Mouse (Mus musculus) liver, embryonic 15.5 days (tissue): Measurements from ENCODE around the gene Oprm1. TPM values are rescaled to one million over a fixed set of nuclear protein-coding genes. Genes with fewer than 3 reads are reported as not detected.

Experiments used
- ATAC-seq: fragments of 200-750 bp; cut with Nextera tagmentation; 2 replicates; pipeline ENCODE4 v1.8.0; 2017; ENCODE audit warnings: moderate number of reproducible peaks, mild to moderate bottlenecking, moderate library complexity; ENCODE audit not compliant: insufficient read depth
- H3K27ac ChIP-seq: fragments of 300-500 bp; sonication (generic); replicated peaks from 2 replicates; pipeline ENCODE4 v1.5.1; 2015; ENCODE audit warnings: mild to moderate bottlenecking, inconsistent platforms
- H3K27me3 ChIP-seq: fragments of 300-500 bp; sonication (generic); 2 replicates; pipeline ENCODE4 v1.6.1; 2015; ENCODE audit warnings: mild to moderate bottlenecking, inconsistent platforms
- H3K36me3 ChIP-seq: fragments of 300-500 bp; sonication (generic); replicated peaks from 2 replicates; pipeline ENCODE4 v1.6.1; 2015; ENCODE audit warnings: moderate library complexity, mild to moderate bottlenecking, inconsistent platforms
- H3K4me1 ChIP-seq: fragments of 300-500 bp; sonication (generic); replicated peaks from 2 replicates; pipeline ENCODE4 v1.6.1; 2015; ENCODE audit warnings: inconsistent platforms
- H3K4me2 ChIP-seq: fragments of 300-500 bp; sonication (generic); 2 replicates; pipeline ENCODE4 v1.6.1; 2015; ENCODE audit warnings: moderate library complexity, mild to moderate bottlenecking, inconsistent platforms
- H3K4me3 ChIP-seq: fragments of 300-500 bp; sonication (generic); replicated peaks from 2 replicates; pipeline ENCODE4 v1.5.1; 2015; ENCODE audit warnings: mild to moderate bottlenecking, inconsistent platforms
- H3K9ac ChIP-seq: fragments of 300-500 bp; sonication (generic); 2 replicates; pipeline ENCODE4 v1.6.1; 2015; ENCODE audit warnings: moderate library complexity, mild to moderate bottlenecking, inconsistent platforms
- H3K9me3 ChIP-seq: fragments of 300-500 bp; sonication (generic); replicated peaks from 2 replicates; pipeline ENCODE4 v1.6.1; 2016; ENCODE audit warnings: inconsistent platforms
- WGBS: fragments of 180-500 bp; shearing (Covaris S2); methylation state at CpG from one replicate; pipeline ENCODE4 v1.1.7; 2015; ENCODE audit warnings: mixed read lengths; ENCODE audit not compliant: insufficient replicate concordance; 5-methylcytosine and 5-hydroxymethylcytosine counted together
- polyA plus RNA-seq: library from polyadenylated mRNA; unstranded; fragments of >200 nt; fragmentation: Nextera tagmentation; extraction: Ambion mirVana; gene quantifications from 2 replicates; pipeline ENCODE4 v1.2.1, GENCODE M21; 2015

Gene Oprm1
- polyA plus RNA-seq, 1 experiment from 2014 or later, result not detected

DNA sequence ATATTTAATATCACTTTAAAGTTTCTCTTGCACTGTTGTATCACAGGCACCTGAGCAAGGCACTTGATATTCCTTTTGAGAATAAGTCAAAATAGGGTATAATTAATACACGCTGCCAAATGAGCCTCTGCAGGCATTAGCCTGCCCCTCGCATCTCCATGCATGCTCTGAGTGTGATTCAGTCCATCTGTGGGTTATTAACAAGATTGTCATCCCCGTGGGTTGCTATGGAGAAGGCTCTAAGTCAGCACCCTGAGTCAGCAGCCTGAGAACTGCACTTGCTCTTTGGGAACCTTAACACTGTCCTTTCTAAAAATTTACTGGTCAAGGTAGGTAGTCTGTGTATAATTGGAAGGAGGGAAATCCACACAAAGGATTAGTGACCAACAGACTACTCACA, 176.5 kb downstream of the Oprm1 start:
- no peaks in the 10 kb centered on the region for H3K36me3 ChIP-seq
- H3K27ac ChIP-seq, result no peak overlapping the region
- WGBS, result 41% methylated on average over 3 of the region's 3 CpGs
- no peaks in the 10 kb centered on the region for H3K9me3 ChIP-seq
- no peaks in the 10 kb centered on the region for H3K4me1 ChIP-seq
- no peak overlapping the region for H3K9ac ChIP-seq
- no peak overlapping the region for H3K4me2 ChIP-seq
- H3K27me3 ChIP-seq, result no peaks in the 10 kb centered on the region
- no peak overlapping the region for H3K4me3 ChIP-seq
- no peak for ATAC-seq

DNA sequence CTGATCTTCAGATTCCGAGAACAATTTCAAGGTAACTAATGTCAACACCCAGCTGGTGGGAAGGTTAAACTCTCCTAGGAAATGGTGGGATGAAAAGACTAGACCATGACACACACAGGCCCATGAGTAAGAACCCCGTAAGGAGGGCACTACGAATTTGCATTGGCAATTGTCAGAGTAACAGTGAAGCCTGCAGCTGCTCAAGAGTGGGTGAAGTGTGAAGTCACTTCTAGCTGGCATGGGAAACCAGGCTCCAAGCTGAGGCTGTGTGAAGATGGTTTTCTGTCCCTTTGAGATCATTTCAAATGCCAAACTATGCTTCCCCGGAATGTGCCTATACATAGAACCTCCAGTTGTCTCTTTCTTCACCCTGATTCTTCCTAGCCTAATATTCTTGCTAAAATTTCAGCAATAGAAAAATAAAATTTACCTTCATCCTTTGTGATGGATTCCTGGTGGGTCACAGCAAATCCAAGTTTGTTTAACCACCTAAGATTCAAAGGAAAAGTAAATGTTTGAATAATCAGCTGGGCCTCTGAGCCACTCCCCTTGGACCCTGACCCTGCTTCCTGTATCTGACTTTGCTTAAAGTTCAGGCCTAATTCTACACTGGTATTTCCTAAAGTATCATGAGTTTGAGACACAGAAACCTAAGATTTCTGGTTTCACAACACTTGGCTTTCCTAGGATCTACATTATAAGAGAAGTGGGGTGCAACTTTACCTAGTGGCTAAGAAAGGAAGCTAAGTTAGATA, 178.5 kb downstream of the Oprm1 start:
- H3K4me1 ChIP-seq, result no peaks in the 10 kb centered on the region
- H3K9ac ChIP-seq, result no peak overlapping the region
- H3K36me3 ChIP-seq, result no peaks in the 10 kb centered on the region
- no peak overlapping the region for H3K4me3 ChIP-seq
- 58% methylated on average over 4 of the region's 4 CpGs for WGBS
- ATAC-seq, result no peak
- no peaks in the 10 kb centered on the region for H3K9me3 ChIP-seq
- H3K27ac ChIP-seq, result no peak overlapping the region
- H3K4me2 ChIP-seq, result no peak overlapping the region
- no peaks in the 10 kb centered on the region for H3K27me3 ChIP-seq

DNA sequence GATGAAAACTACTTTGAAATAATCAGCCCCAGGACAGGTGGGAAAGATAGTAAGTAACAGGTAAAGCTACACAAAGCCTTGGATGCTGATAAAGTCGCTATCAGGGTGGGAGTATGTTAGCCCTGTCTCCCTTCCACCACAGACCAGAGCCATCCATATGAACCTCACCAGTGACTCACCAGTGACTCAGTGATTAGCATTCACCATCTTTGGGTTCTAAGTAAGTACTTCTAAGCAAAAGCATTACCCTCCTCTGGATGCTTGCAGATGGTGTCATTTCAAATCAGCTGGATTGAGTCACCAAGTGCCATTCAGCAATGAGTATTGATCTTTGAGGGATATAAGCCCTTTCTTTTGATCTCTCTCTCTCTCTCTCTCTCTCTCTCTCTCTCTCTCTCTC, 194.8 kb downstream of the Oprm1 start:
- H3K4me3 ChIP-seq, result no peak overlapping the region
- H3K4me1 ChIP-seq, result no peaks in the 10 kb centered on the region
- no peaks in the 10 kb centered on the region for H3K27me3 ChIP-seq
- H3K36me3 ChIP-seq, result no peaks in the 10 kb centered on the region
- ATAC-seq, result no peak
- H3K4me2 ChIP-seq, result no peak overlapping the region
- no peaks in the 10 kb centered on the region for H3K9me3 ChIP-seq
- 50% methylated on average over 1 of the region's 1 CpGs for WGBS
- no peak overlapping the region for H3K9ac ChIP-seq
- H3K27ac ChIP-seq, result no peak overlapping the region

DNA sequence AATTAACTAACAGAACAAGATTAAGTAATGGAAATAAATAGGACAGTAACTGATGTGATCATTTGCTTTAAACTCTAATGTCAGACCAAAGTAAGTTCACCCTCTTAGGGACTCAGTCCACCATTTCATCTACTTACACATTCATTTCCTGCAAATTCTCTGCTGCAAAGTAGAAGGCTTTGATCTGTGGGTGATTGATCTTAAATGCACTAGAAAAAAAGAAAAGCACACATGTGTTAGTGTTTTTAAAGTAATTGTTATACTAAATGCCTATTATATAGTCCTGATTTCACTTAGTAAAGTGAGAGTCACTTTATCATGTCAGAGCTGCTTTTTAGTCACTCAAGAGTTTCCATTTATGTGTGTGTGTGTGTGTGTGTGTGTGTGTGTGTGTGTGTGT, 196.2 kb downstream of the Oprm1 start:
- Histone ChIP-seq H3K27ac (no peak overlapping the region), H3K9me3 (no peaks in the 10 kb centered on the region), H3K27me3 (no peaks in the 10 kb centered on the region), H3K36me3 (no peaks in the 10 kb centered on the region), H3K4me1 (no peaks in the 10 kb centered on the region), H3K9ac (no peak overlapping the region), H3K4me2 (no peak overlapping the region), H3K4me3 (no peak overlapping the region)
- no peak for ATAC-seq

DNA sequence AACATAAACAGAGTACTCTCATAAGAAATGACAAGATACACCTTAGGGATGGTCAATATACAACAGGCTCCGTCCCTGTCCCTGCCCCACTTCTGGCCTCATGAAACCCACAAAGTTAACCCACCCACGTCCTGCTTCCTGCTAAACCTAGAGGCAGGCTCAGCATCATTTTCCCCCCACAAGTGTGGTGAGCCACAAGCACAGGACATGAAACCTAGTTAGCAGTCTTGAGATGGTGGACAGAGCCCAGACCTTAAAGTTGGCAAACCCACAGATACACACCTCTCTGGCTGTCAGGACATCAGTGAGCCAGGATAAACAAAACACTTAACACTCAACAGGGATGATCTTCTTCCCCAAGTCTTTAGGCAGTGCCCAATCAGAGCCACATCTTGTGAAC, 198.1 kb downstream of the Oprm1 start:
- Histone ChIP-seq H3K4me2 (no peak overlapping the region), H3K9ac (no peak overlapping the region), H3K36me3 (no peaks in the 10 kb centered on the region), H3K27me3 (no peaks in the 10 kb centered on the region), H3K27ac (no peak overlapping the region), H3K9me3 (no peaks in the 10 kb centered on the region), H3K4me1 (no peaks in the 10 kb centered on the region), H3K4me3 (no peak overlapping the region)
- no peak for ATAC-seq
- WGBS, result 27% methylated on average over 2 of the region's 2 CpGs

DNA sequence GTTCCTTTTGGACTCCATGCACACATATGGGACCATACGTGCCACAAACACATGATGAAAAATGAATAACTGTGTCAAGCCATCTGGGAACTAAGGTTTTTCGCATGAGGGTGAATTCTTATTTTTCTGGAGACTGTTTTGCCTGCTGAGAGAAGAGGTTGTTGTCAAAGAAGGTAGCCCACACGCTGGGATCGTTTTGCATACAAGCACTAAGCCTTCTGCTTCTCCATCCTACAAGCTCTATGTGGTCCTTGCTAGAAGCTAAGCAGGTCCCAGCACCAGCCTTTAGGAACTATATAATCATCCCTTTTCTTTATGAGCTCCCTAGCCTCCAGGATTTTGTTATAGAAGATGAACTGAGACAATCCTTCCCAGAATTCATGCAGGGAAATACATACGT, 200.5 kb downstream of the Oprm1 start:
- Histone ChIP-seq H3K9me3 (no peaks in the 10 kb centered on the region), H3K27ac (no peak overlapping the region), H3K4me1 (no peaks in the 10 kb centered on the region), H3K4me2 (no peak overlapping the region), H3K27me3 (no peaks in the 10 kb centered on the region), H3K4me3 (no peak overlapping the region), H3K9ac (no peak overlapping the region), H3K36me3 (no peaks in the 10 kb centered on the region)
- 55% methylated on average over 5 of the region's 5 CpGs for WGBS
- ATAC-seq, result no peak

DNA sequence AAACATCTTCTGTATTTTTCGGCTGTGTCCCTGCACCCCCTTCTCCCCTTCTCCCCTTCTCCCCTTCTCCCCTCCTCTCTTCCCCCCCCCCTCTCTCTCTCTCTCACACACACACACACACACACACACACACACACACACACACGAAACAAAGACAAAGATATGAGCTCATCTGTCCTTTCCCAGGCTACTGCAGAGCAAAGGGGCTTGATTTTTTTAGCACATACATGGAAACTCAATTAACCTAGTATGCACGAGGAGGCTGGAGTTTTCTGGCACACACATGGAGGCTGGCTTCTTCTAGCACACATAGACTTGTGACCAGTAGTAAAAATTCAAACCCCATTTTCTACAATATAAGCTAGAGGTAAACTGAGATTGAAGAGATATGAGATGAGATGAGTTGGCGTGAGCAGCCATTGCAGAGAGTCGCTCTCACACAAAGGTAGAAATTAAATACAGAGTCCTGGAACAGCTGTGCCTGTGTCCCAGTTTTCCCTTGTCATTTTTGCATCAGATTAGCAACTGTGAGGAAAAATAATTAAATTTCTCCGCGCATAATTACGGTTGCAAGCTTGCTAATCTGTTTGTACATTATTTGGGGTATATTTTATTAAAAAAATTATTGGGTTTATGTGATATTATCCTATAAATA, 209.4 kb downstream of the Oprm1 start:
- H3K27me3 ChIP-seq, result no peaks in the 10 kb centered on the region
- no peak overlapping the region for H3K4me3 ChIP-seq
- H3K9ac ChIP-seq, result no peak overlapping the region
- 63% methylated on average over 8 of the region's 8 CpGs for WGBS
- H3K27ac ChIP-seq, result no peak overlapping the region
- ATAC-seq, result no peak
- H3K4me2 ChIP-seq, result no peak overlapping the region
- no peaks in the 10 kb centered on the region for H3K36me3 ChIP-seq
- H3K4me1 ChIP-seq, result no peaks in the 10 kb centered on the region
- H3K9me3 ChIP-seq, result no peaks in the 10 kb centered on the region

DNA sequence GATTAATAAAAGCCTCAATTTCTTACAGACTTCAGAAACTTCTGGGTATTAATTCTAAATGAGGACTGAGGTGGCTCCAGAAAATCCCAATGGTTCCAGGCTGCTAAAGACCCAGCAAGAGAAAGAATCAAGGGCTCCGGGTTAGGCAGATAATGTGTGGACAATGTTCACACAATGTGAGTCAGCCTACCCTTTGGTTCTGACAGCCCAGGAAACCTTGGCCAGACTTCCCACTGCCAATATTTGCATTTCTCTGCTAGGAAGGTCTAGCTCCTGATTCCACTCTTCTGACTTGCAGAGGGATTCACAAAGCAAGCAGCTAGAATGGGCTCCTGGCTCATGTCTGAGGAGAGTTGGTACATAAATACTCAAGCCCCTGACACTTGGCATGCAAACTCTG, 210.0 kb downstream of the Oprm1 start:
- Histone ChIP-seq H3K4me1 (no peaks in the 10 kb centered on the region), H3K9ac (no peak overlapping the region), H3K9me3 (no peaks in the 10 kb centered on the region), H3K4me3 (no peak overlapping the region), H3K27ac (no peak overlapping the region), H3K27me3 (no peaks in the 10 kb centered on the region), H3K36me3 (no peaks in the 10 kb centered on the region), H3K4me2 (no peak overlapping the region)
- no peak for ATAC-seq
- 55% methylated on average over 1 of the region's 1 CpGs for WGBS

DNA sequence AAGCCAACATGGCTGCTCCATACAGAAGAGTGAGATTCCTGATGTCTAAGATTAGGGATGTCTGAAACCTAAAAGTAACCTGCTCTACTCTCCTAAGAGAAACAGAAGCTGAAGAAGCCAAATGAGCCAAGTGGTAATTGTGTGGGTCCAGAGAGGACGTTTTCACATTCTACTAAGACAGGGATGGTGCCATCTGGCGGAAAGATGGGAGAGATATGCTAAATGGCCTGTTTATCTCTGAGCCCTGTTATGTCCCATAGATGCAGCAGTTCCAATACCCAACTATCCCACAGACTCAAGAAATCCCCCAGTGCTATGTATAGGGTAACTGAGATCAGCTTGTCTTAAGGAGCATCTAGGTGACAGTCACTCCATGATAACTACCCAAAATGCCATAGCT, 219.5 kb downstream of the Oprm1 start:
- H3K9me3 ChIP-seq, result no peaks in the 10 kb centered on the region
- no peak overlapping the region for H3K4me3 ChIP-seq
- 45% methylated on average over 2 of the region's 2 CpGs for WGBS
- no peaks in the 10 kb centered on the region for H3K4me1 ChIP-seq
- H3K27ac ChIP-seq, result no peak overlapping the region
- H3K27me3 ChIP-seq, result no peaks in the 10 kb centered on the region
- H3K36me3 ChIP-seq, result no peaks in the 10 kb centered on the region
- no peak overlapping the region for H3K9ac ChIP-seq
- H3K4me2 ChIP-seq, result no peak overlapping the region
- no peak for ATAC-seq

DNA sequence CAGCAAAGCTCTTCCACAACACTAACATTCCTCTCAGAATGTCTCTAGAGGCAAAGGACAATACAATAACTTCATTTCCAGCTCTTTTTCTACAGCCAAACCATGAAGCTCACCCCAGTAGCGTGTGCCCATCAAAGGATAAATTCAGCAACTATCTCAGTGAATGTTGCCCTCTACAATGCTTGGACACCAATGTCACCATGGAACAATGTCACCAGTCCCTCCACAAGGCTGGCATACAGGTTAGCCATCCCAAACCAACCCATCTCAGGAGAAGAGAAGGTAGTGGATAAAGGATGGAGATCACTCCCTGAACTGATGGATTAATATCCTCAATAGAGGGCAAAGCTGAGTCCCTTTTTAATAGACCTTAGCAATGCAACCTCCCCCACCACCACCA, 220.4 kb downstream of the Oprm1 start:
- 54% methylated on average over 1 of the region's 1 CpGs for WGBS
- H3K27me3 ChIP-seq, result no peaks in the 10 kb centered on the region
- H3K27ac ChIP-seq, result no peak overlapping the region
- H3K9me3 ChIP-seq, result no peaks in the 10 kb centered on the region
- ATAC-seq, result no peak
- no peak overlapping the region for H3K9ac ChIP-seq
- no peak overlapping the region for H3K4me3 ChIP-seq
- no peaks in the 10 kb centered on the region for H3K4me1 ChIP-seq
- no peak overlapping the region for H3K4me2 ChIP-seq
- no peaks in the 10 kb centered on the region for H3K36me3 ChIP-seq

DNA sequence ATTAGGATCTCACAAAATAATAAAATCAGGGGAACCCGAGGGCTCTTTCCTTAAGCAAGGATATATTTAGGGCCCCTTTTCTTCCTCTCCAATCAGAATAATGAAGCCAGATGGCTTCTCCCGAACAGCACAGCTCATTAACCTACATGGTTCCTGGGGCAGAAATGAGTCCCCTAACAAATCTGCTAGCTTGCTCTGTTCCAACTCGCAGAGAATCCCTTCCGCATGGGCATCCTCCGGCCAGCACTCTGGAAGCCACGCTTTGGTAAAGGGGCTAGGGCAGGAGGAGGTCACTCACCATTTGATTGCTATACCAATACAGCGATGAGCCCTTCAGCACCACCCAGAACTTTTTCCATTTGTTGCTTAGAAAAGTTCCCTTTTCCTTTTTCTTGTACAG, 220.9 kb downstream of the Oprm1 start:
- no peaks in the 10 kb centered on the region for H3K27me3 ChIP-seq

DNA sequence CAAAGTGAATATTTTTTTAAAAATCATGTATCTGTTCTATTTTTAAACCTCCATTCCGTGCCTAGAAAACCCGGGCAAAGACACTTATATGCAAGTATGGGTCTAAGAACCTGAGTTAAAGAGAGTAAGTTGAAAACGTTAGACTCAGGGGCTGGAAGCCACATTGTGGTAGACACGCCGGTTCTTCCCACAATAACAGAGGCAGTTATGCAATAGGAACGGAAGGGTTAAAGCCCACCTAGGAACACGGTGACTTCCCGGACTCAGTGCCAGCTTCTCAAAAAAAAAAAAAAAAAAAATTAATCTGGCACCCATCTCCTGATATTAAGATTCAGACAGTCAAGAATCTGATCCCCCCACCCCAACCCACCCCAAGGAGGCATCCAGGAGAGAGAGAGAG, 221.5 kb downstream of the Oprm1 start:
- WGBS, result 15% methylated on average over 8 of the region's 8 CpGs
- no peak overlapping the region for H3K9ac ChIP-seq
- H3K4me1 ChIP-seq, result no peaks in the 10 kb centered on the region
- H3K4me3 ChIP-seq, result no peak overlapping the region
- peak overlapping the region; percentile 27 for H3K4me2 ChIP-seq
- H3K27ac ChIP-seq, result no peak overlapping the region
- no peaks in the 10 kb centered on the region for H3K9me3 ChIP-seq
- no peak for ATAC-seq
- no peaks in the 10 kb centered on the region for H3K27me3 ChIP-seq
- H3K36me3 ChIP-seq, result no peaks in the 10 kb centered on the region

More for the DNA sequence above, 220.9 kb downstream of the Oprm1 start:
- Histone ChIP-seq H3K4me1 (no peaks in the 10 kb centered on the region), H3K27ac (no peak overlapping the region), H3K4me2 (peak overlapping the region; percentile 7; the same call in 1 of the 2 replicates), H3K4me3 (no peak overlapping the region), H3K9me3 (no peaks in the 10 kb centered on the region), H3K36me3 (no peaks in the 10 kb centered on the region), H3K9ac (no peak overlapping the region)
- WGBS, result 47% methylated on average over 7 of the region's 7 CpGs
- ATAC-seq, result no peak
